Mouse (Mus musculus): ENCODE results near the gene Olfr1336.

- TF ChIP-seq POLR2A (IDR thresholded peaks at IDR 0.05; ENCODE audit: low read depth, low read length) (no peak), CTCF (IDR thresholded peaks at IDR 0.05; ENCODE audit: extremely low read depth, insufficient read length, insufficient replicate concordance, low read depth, low read length) (no peak)
Observed at GRCm38 (mm10) chr7:6414626-6415441, 41.1 kb upstream of the Olfr1336 start.

Data from small intestine, adult 2 months (tissue).